Mouse (Mus musculus) olfactory bulb, adult 2 months (tissue): ENCODE results near the gene Ndufs3.

Experiments
- CTCF ChIP-seq: fragments of 200-500 bp; IDR thresholded peaks from 2 replicates; pipeline ENCODE4 v1.5.1; 2012; ENCODE audit warnings: low read depth, mild to moderate bottlenecking, low read length, moderate library complexity; ENCODE audit not compliant: insufficient read depth
- POLR2A ChIP-seq: fragments of 200-500 bp; IDR thresholded peaks from 2 replicates; pipeline ENCODE4 v1.6.1; 2012; ENCODE audit warnings: mild to moderate bottlenecking, low read depth, low read length, moderate library complexity; ENCODE audit not compliant: insufficient read depth

- no peak for TF ChIP-seq CTCF
- TF ChIP-seq POLR2A = no peak
Measured at GRCm38 (mm10) chr2:90913671-90914070, 9.0 kb upstream of the Ndufs3 start.
